Mouse (Mus musculus) megakaryocyte, embryonic 14.5 days (primary cell): ENCODE measurements around the gene Vps35. TPM values are rescaled to one million over a fixed set of nuclear protein-coding genes. Genes with fewer than 3 reads are reported as not detected.

Experiments used
- H3K27me3 ChIP-seq: replicated peaks from 2 replicates; pipeline ENCODE3; 2012; ENCODE audit warnings: inconsistent platforms
- H3K36me3 ChIP-seq: replicated peaks from 2 replicates; pipeline ENCODE3; 2012; ENCODE audit warnings: low read length, inconsistent platforms, mixed read lengths
- H3K4me1 ChIP-seq: 2 replicates; pipeline ENCODE4 v1.6.1; 2012; ENCODE audit warnings: inconsistent platforms
- H3K4me3 ChIP-seq: replicated peaks from 2 replicates; pipeline ENCODE3; 2012; ENCODE audit warnings: moderate library complexity, mild to moderate bottlenecking, inconsistent platforms
- H3K9me3 ChIP-seq: 2 replicates; pipeline ENCODE4 v1.6.1; 2012; ENCODE audit warnings: inconsistent platforms
- FLI1 ChIP-seq: IDR thresholded peaks from 2 replicates; pipeline ENCODE4 v1.6.1; 2012; ENCODE audit warnings: low read length, inconsistent platforms, mixed read lengths
- GATA1 ChIP-seq: IDR thresholded peaks from 3 replicates; pipeline ENCODE4 v1.6.1; 2012; ENCODE audit warnings: mixed read lengths, low read length, inconsistent platforms, borderline replicate concordance
- polyA plus RNA-seq: library from polyadenylated mRNA; stranded (reverse); fragments of >175 nt; gene quantifications from 2 replicates; pipeline ENCODE4 v1.2.3, GENCODE M21; 2012; ENCODE audit warnings: low replicate concordance; ENCODE audit not compliant: insufficient read depth

Gene Vps35
- 3.8 TPM in 1 of 2 replicates, not detected in the other for polyA plus RNA-seq

DNA sequence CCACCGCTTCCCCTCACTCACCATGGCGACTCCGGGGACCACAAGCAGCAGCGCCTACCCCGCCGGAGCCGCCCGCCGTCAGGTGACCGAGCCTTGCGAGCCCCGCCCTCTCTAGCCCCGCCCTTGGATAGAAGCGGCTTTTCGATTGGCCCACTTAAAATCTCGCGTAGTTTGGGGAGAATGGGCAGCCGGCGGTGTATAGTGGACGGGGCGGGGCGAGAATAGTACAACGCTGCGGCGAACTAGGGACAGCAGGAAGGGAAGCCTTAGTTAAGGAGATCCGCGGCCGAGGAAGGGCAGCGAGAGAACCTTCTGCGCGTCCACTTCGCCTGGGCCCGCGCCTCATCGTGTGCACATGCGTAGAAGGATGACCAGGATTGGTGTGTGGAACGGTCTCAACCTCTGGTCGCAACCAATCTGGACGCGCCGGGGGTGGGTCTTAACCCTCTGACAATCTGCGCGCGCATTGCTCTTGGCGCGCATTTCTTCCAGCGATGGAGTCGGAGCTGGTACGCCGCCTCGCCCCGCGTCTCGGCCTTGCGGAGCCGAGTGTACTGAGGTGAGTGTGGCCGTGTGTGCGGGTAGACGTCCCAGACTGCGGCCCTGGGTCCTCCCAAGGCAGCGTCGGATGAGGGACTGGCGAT is at the start of gene Vps35, which contains the start of gene Orc6:
Gene Vps35, minus strand, starts transcription at position 369 of the 644 bp plus-strand sequence.
Gene Orc6, plus strand, starts transcription at position 199 of the 644 bp plus-strand sequence.
- peaks cover 36% of the 10 kb centered on the region for H3K4me1 ChIP-seq
- TF ChIP-seq GATA1 (no peak), FLI1 (no peak)
- peaks cover 32% of the 10 kb centered on the region for H3K36me3 ChIP-seq
- H3K9me3 ChIP-seq, result no peaks in the 10 kb centered on the region
- H3K4me3 ChIP-seq, result peak within 1 kb of the TSS; percentile 97
- no peaks in the 10 kb centered on the region for H3K27me3 ChIP-seq

- peaks cover 9% of the 10 kb centered on the region for H3K36me3 ChIP-seq
- no peak for TF ChIP-seq GATA1
- TF ChIP-seq FLI1, result no peak
- H3K9me3 ChIP-seq, result no peaks in the 10 kb centered on the region
- peaks cover 3% of the 10 kb centered on the region for H3K27me3 ChIP-seq
- H3K4me3 ChIP-seq, result no peak overlapping the region
- H3K4me1 ChIP-seq, result 0 out of 2 replicates have a peak, but pooled peaks cover 5% of the 10 kb centered on the region
These were observed 40.4 kb upstream of the Vps35 start for GRCm38 (mm10) chr8:85339871-85340573.

- Histone ChIP-seq H3K4me1 (0 out of 2 replicates have a peak, but pooled peaks cover 5% of the 10 kb centered on the region), H3K36me3 (peaks cover 9% of the 10 kb centered on the region), H3K9me3 (no peaks in the 10 kb centered on the region), H3K4me3 (no peak overlapping the region), H3K27me3 (peaks cover 3% of the 10 kb centered on the region)
- no peak for TF ChIP-seq GATA1
- TF ChIP-seq FLI1, result no peak
These were observed 38.1 kb upstream of the Vps35 start for GRCm38 (mm10) chr8:85337681-85338080.

DNA sequence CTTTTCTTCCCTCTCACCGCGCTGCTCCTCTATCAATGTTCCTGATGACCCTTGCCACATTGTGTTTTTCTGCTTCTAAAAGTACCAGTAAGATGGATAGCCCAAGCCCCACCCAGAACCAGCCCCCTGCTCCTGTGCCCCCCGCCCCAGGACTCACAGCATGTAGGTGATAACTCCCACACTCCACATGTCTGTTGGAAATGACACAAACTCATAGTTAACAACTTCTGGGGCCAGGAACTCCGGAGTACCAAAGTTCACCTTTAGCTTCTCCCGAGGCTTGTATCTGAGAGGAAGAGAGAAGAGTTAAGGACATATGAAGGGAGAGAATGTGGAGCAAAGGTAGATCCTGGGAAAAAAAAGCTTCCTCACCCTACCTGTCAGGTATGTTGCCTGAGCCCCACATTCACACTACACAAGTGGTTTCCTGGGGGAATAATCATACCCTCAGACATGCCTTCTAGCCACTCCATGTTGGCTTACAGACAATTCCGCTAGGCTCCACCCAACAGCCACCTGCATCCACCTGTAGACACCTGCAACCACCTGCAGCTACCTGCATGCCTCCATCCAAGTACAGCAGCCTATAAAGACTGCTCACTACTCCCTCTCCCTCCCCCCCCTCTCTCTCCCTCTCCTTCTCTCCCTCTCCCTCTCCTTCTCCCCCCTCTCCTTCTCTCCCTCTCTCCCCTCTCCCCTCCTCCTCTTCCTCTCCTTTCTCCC is 36.8 kb upstream of the Vps35 start:
- H3K4me1 ChIP-seq, result 0 out of 2 replicates have a peak, but pooled peaks cover 5% of the 10 kb centered on the region
- no peak overlapping the region for H3K4me3 ChIP-seq
- TF ChIP-seq GATA1 (no peak), FLI1 (no peak)
- H3K36me3 ChIP-seq, result peaks cover 6% of the 10 kb centered on the region
- H3K27me3 ChIP-seq, result peaks cover 3% of the 10 kb centered on the region
- no peaks in the 10 kb centered on the region for H3K9me3 ChIP-seq

DNA sequence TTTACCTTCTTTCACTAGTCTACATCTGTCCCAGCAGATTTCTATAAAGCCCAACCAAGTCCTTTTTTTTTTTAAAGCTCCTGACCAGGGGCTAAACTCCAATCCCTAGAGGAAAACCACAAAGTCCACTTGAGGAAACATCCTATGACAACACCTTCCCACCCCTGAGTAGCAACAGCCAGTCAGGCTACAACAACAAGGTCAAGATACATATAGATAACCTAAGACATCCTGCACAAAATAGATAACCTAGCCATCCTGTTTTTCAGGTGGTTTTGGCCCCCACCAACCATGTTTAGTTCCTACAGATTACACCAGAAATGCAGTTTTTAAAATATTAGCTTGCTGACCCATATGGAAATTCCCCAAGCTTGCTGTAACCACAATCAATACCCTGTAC is 35.5 kb upstream of the Vps35 start:
- TF ChIP-seq GATA1, result no peak
- no peak for TF ChIP-seq FLI1
- Histone ChIP-seq H3K4me3 (no peak overlapping the region), H3K36me3 (peaks cover 6% of the 10 kb centered on the region)

GRCm38 (mm10) chr8:85329506-85329905 is 29.9 kb upstream of the Vps35 start:
- Histone ChIP-seq H3K4me1 (peaks cover 11% of the 10 kb centered on the region), H3K27me3 (no peaks in the 10 kb centered on the region), H3K4me3 (no peak overlapping the region), H3K9me3 (no peaks in the 10 kb centered on the region), H3K36me3 (peaks cover 23% of the 10 kb centered on the region)
- TF ChIP-seq FLI1 (no peak), GATA1 (no peak)

More for the DNA sequence above, 35.5 kb upstream of the Vps35 start:
- H3K4me1 ChIP-seq, result peaks cover 7% of the 10 kb centered on the region; the same call in 1 of the 2 replicates
- H3K27me3 ChIP-seq, result peaks cover 3% of the 10 kb centered on the region
- H3K9me3 ChIP-seq, result no peaks in the 10 kb centered on the region

DNA sequence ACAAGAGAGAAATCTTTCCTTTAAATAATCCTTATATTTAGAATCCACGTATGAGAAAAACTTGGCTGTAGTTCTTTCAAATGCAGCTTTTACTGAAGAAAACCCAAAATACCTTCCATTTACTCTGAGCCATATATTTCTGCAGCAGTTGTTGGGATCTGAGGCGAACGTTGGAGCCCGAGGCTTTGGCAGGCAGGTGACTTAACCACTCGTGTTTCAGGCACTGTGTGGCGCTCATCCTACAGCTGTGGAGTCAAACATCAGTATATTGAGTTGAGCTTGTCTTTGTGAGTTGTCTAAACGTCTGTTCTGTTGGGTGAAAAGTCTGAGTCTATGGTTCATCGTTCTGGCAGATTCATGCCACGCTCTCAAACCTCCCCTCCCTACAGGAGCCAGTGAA is 27.4 kb upstream of the Vps35 start:
- no peaks in the 10 kb centered on the region for H3K27me3 ChIP-seq
- TF ChIP-seq FLI1 (no peak), GATA1 (no peak)
- peaks cover 11% of the 10 kb centered on the region for H3K4me1 ChIP-seq
- no peaks in the 10 kb centered on the region for H3K9me3 ChIP-seq
- H3K4me3 ChIP-seq, result no peak overlapping the region
- peaks cover 26% of the 10 kb centered on the region for H3K36me3 ChIP-seq

DNA sequence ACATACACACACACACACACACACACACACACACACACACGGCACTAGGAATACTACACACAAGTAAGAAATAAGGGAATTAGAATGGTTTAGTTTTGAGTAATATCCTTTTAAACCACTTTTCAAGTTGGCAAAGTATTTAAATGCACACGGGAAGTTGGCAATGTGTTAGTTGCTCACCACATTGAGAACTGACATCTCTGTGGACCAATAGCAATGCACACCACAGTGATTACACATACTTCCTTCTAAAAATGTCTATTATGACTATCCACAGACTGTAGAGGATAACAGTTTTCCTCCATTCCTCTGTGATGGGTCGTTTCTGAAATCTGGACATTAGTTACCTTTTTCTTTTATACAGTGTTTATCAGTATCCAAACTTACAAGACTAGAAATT is 23.5 kb upstream of the Vps35 start:
- H3K27me3 ChIP-seq, result no peaks in the 10 kb centered on the region
- H3K4me1 ChIP-seq, result 0 out of 2 replicates have a peak, but pooled peaks cover 6% of the 10 kb centered on the region
- TF ChIP-seq FLI1 (no peak), GATA1 (no peak)
- H3K4me3 ChIP-seq, result no peak overlapping the region
- H3K9me3 ChIP-seq, result peaks cover 7% of the 10 kb centered on the region
- peaks cover 30% of the 10 kb centered on the region for H3K36me3 ChIP-seq

GRCm38 (mm10) chr8:85321981-85322380 is 22.4 kb upstream of the Vps35 start:
- peaks cover 9% of the 10 kb centered on the region for H3K9me3 ChIP-seq
- H3K4me1 ChIP-seq, result 0 out of 2 replicates have a peak, but pooled peaks cover 6% of the 10 kb centered on the region
- peaks cover 25% of the 10 kb centered on the region for H3K36me3 ChIP-seq
- no peak for TF ChIP-seq FLI1
- no peak for TF ChIP-seq GATA1
- no peaks in the 10 kb centered on the region for H3K27me3 ChIP-seq
- H3K4me3 ChIP-seq, result no peak overlapping the region
